Mouse (Mus musculus): ENCODE results near the gene Inpp5d. TPM values are rescaled to one million over a fixed set of nuclear protein-coding genes. Genes with fewer than 3 reads are reported as not detected.

The Inpp5d gene
- polyA plus RNA-seq, 1 experiment from 2014 or later: 13.6 TPM

DNA sequence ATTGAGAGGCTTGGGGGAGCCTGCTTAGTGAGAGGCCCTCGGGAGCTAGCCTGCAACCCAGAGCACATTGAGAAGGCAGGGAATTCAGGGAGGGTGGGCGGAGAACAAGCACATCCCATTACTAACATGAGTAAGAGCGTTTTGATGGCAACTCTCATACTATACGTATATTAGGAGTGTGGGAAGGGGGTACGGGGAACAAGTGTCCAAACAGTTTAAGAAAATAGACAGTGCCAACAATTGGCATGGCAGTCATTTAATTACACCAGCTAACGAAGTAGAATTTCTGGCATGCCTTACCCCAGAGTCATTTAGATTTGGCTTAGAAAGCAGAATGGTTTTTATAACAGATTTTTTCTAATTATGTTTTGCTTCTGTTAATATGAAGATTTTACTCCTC lies 109.7 kb downstream of the Inpp5d start:
- Histone ChIP-seq H3K4me1 (ENCODE audit: insufficient read depth, low read depth, low read length) (no peaks in the 10 kb centered on the region), H3K9ac (replicated peaks; ENCODE audit: low read depth) (no peak overlapping the region), H3K4me3 (ENCODE audit: low read depth, low read length) (no peak overlapping the region), H3K36me3 (ENCODE audit: insufficient read depth, low read length) (no peaks in the 10 kb centered on the region), H3K27ac (ENCODE audit: low read length) (no peak overlapping the region), H3K4me2 (replicated peaks; ENCODE audit: low read depth, low read length) (no peak overlapping the region), H3K9me3 (ENCODE audit: low read length) (no peaks in the 10 kb centered on the region), H3K27me3 (replicated peaks; ENCODE audit: insufficient read depth, low read length) (no peaks in the 10 kb centered on the region)
- TF ChIP-seq CTCF (IDR thresholded peaks at IDR 0.05): no peak
- no peak for TF ChIP-seq EP300 (IDR thresholded peaks at IDR 0.05)
- WGBS: 83% methylated on average over 6 of the region's 6 CpGs
- no peak for ATAC-seq
- DNase-seq (ENCODE audit: low spot score): no peak

DNA sequence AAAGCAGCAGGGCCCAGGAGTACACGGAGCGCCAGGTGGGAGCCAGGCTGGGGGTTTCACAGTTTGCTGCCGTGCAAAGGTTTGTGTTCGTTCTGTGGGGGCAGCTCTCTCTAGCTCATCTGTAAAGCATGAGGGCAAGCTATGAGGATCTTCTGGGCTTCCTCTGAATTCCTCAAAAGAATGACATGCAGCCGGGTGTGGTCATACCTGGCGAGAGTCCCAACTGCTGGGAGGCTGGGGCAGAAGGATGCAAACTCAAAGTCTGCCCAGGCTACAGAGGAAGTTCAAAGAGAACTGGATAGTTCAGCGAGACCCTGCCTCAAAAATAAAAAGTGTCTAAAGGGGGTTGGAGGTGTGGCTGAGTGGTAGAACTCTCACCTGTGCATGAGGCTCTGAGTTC lies 110.2 kb downstream of the Inpp5d start:
- H3K27ac ChIP-seq (ENCODE audit: low read length): no peak overlapping the region
- H3K4me1 ChIP-seq (ENCODE audit: insufficient read depth, low read depth, low read length): no peaks in the 10 kb centered on the region
- H3K4me3 ChIP-seq (ENCODE audit: low read depth, low read length): no peak overlapping the region
- H3K9ac ChIP-seq (replicated peaks; ENCODE audit: low read depth): no peak overlapping the region
- no peaks in the 10 kb centered on the region for H3K27me3 ChIP-seq (replicated peaks; ENCODE audit: insufficient read depth, low read length)
- H3K9me3 ChIP-seq (ENCODE audit: low read length): no peaks in the 10 kb centered on the region
- DNase-seq (ENCODE audit: low spot score) (no peak), ATAC-seq (no peak)
- H3K4me2 ChIP-seq (replicated peaks; ENCODE audit: low read depth, low read length): no peak overlapping the region
- TF ChIP-seq CTCF (IDR thresholded peaks at IDR 0.05) (no peak), EP300 (IDR thresholded peaks at IDR 0.05) (no peak)
- WGBS: 80% methylated on average over 7 of the region's 7 CpGs
- no peaks in the 10 kb centered on the region for H3K36me3 ChIP-seq (ENCODE audit: insufficient read depth, low read length)

DNA sequence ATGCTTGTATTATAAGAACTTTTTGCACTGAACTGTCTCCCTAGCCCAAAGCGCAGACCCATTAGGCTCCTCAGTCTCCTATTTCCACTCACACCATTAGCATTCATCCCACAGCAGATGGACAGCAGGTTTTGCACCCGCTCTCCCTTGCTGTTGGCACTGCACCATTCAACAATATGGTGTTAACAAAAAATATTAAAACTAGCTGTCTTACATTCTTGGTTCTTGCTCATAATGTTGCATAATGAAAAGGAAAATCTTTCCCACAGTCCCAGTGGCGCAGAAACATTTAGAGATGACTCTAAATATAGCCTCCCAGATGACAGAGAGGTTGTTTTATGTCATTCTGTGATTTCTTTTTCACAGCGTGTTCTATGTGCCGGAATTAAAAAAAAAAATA lies 113.1 kb downstream of the Inpp5d start:
- ATAC-seq: no peak
- Histone ChIP-seq H3K4me2 (replicated peaks; ENCODE audit: low read depth, low read length) (no peak overlapping the region), H3K9ac (replicated peaks; ENCODE audit: low read depth) (no peak overlapping the region), H3K36me3 (ENCODE audit: insufficient read depth, low read length) (no peaks in the 10 kb centered on the region), H3K27ac (ENCODE audit: low read length) (no peak overlapping the region), H3K9me3 (ENCODE audit: low read length) (no peaks in the 10 kb centered on the region), H3K4me3 (ENCODE audit: low read depth, low read length) (no peak overlapping the region), H3K4me1 (ENCODE audit: insufficient read depth, low read depth, low read length) (no peaks in the 10 kb centered on the region), H3K27me3 (replicated peaks; ENCODE audit: insufficient read depth, low read length) (no peaks in the 10 kb centered on the region)
- 70% methylated on average over 5 of the region's 5 CpGs for WGBS
- TF ChIP-seq EP300 (IDR thresholded peaks at IDR 0.05) (no peak), CTCF (IDR thresholded peaks at IDR 0.05) (no peak)
- peak; percentile 49 for DNase-seq (ENCODE audit: low spot score)

DNA sequence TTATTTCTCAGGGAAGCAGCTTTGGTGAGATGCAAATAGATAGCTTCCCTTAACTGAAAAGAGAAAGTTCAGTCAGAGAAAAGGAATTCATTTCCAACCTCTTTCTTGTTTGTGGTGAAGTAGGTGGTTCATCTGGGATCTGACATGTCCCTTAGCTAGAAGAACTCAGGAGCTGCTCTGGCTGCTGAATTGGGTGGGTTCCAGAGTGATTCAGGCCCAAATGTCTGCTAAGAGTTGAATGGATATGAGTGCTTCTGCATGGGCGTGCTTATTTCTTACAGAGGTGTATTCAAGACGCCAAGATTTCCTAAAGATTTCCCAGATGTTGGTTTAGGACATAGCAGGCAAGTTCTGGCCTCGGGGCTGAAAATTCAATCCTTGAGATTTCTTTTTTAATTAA lies 114.0 kb downstream of the Inpp5d start:
- Histone ChIP-seq H3K27me3 (replicated peaks; ENCODE audit: insufficient read depth, low read length) (no peaks in the 10 kb centered on the region), H3K4me2 (replicated peaks; ENCODE audit: low read depth, low read length) (no peak overlapping the region), H3K27ac (ENCODE audit: low read length) (no peak overlapping the region), H3K4me1 (ENCODE audit: insufficient read depth, low read depth, low read length) (no peaks in the 10 kb centered on the region), H3K9me3 (ENCODE audit: low read length) (no peaks in the 10 kb centered on the region), H3K36me3 (ENCODE audit: insufficient read depth, low read length) (no peaks in the 10 kb centered on the region), H3K9ac (replicated peaks; ENCODE audit: low read depth) (no peak overlapping the region), H3K4me3 (ENCODE audit: low read depth, low read length) (no peak overlapping the region)
- no peak for DNase-seq (ENCODE audit: low spot score)
- TF ChIP-seq CTCF (IDR thresholded peaks at IDR 0.05) (no peak), EP300 (IDR thresholded peaks at IDR 0.05) (no peak)
- no peak for ATAC-seq
- 77% methylated on average over 3 of the region's 3 CpGs for WGBS

DNA sequence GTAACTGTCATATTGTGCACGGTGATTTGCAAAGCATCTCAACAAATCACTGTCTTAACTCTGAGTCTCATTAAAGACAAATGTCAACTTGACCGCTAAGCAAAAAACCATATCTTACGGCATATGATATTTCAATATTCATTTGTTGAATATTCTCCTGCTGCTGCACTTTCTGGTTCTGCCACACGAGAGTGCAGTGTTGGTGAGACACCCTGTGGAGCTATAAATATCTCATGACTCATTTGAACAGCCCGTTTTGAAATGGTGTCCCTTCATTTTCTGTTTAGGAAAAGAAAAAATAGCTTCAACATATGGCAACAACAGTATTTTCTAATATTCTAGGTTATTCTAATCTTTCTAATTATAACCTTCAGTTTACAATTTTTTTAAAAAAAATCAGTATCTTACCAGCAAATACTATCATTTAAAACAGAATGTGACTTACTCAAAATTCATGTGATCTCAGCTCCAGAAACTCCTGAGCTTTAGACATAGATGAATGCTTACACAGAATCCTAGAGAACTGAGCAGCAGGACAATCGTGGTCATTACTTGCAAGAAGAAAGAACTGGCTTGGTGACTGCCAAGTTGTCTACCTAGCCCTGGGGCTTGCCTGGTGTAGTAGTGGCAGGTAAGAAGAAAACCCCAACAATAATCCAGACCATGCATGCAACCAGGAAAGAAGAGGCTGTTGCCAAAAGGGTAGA lies 120.6 kb downstream of the Inpp5d start:
- peak; percentile 58 for DNase-seq (ENCODE audit: low spot score)
- ATAC-seq: no peak
- no peaks in the 10 kb centered on the region for H3K27me3 ChIP-seq (replicated peaks; ENCODE audit: insufficient read depth, low read length)
- H3K27ac ChIP-seq (ENCODE audit: low read length): no peak overlapping the region
- no peaks in the 10 kb centered on the region for H3K9me3 ChIP-seq (ENCODE audit: low read length)
- H3K36me3 ChIP-seq (ENCODE audit: insufficient read depth, low read length): no peaks in the 10 kb centered on the region
- no peaks in the 10 kb centered on the region for H3K4me1 ChIP-seq (ENCODE audit: insufficient read depth, low read depth, low read length)
- TF ChIP-seq CTCF (IDR thresholded peaks at IDR 0.05) (peak; percentile 39), EP300 (IDR thresholded peaks at IDR 0.05) (no peak)
- no peak overlapping the region for H3K9ac ChIP-seq (replicated peaks; ENCODE audit: low read depth)
- 64% methylated on average over 6 of the region's 6 CpGs for WGBS
- H3K4me2 ChIP-seq (replicated peaks; ENCODE audit: low read depth, low read length): no peak overlapping the region
- no peak overlapping the region for H3K4me3 ChIP-seq (ENCODE audit: low read depth, low read length)

DNA sequence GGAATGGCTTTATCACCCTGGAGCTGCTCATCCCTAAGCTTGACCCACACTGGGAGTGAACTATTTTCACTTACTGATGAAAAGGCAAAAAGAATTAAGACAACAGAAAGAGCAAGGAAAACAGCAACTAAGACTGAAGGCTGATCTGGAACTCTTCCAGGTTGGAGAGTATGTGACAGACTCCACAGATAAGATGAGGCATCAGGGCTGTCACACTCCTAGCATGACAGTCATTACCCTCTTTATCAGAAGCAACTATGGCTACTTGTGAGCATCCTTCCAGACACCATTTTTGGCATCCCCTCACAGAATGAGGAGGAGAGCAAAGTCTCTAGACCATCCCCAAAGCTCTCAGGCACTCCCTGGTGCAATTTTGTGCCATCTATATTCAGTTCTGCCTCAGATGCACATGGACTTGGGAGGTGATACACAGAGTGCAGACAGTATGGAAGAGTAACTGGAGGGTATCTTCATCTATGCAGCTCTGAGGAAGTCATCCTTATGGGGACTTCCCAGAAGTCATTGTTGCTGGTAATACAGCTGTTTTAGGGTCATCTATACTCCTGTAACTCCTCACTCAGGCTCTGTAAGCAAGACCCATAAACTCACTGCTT lies 129.4 kb downstream of the Inpp5d start:
- no peak overlapping the region for H3K9ac ChIP-seq (replicated peaks; ENCODE audit: low read depth)
- TF ChIP-seq EP300 (IDR thresholded peaks at IDR 0.05) (no peak), CTCF (IDR thresholded peaks at IDR 0.05) (no peak)
- H3K27me3 ChIP-seq (replicated peaks; ENCODE audit: insufficient read depth, low read length): no peaks in the 10 kb centered on the region
- H3K4me2 ChIP-seq (replicated peaks; ENCODE audit: low read depth, low read length): no peak overlapping the region
- ATAC-seq (no peak), DNase-seq (ENCODE audit: low spot score) (no peak)
- no peaks in the 10 kb centered on the region for H3K36me3 ChIP-seq (ENCODE audit: insufficient read depth, low read length)
- no peak overlapping the region for H3K27ac ChIP-seq (ENCODE audit: low read length)
- H3K4me3 ChIP-seq (ENCODE audit: low read depth, low read length): no peak overlapping the region
- H3K9me3 ChIP-seq (ENCODE audit: low read length): no peaks in the 10 kb centered on the region
- no peaks in the 10 kb centered on the region for H3K4me1 ChIP-seq (ENCODE audit: insufficient read depth, low read depth, low read length)
